Mouse (Mus musculus) ovary, adult 2 months (tissue): ENCODE data around the gene Anapc7. TPM values are rescaled to one million over a fixed set of nuclear protein-coding genes. Genes with fewer than 3 reads are reported as not detected.

Experiments
- polyA plus RNA-seq: library from polyadenylated mRNA; depleted of rRNA; stranded (reverse); fragments of >200 nt; gene quantifications from 2 replicates; pipeline ENCODE4 v1.2.3, GENCODE M21; 2012; rRNA removed

The Anapc7 gene
- polyA plus RNA-seq: 54.2 and 59.0 TPM in 2 replicates

DNA sequence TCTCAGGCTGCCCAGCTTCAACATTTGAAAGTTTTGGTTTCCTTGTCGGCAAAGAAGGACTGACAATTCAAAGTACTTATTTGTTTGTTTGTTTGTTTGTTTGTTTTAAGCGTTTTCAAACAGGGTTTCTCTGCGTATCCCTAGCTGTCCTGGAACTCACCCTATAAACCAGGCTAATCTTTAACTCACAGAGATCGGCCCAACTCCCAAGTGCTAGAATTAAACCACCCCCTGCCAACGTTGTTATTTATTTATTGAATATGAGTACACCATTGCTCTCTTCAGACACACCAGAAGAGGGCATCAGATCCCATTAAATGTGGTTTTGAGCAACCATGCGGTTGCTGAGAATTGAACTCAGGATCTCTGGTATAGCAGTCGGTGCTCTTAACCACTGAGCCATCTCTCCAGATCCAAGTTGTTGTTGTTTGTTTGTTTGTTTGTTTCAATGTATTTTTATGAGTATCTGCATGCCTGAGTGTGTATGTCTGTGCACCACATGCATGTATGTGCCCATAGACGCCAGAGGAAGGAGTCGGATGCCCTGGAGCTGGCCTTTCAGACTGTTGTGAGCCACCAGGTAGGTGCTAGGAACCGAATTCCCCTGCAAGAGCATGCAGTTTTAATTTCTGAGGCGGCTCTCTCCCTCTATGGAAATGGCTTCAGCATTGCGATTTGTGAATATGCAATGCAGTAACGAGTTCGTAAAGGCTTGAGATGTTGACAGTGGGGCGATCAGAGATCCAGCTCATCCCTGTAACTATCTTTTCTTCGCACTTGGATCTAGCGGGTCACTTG, at the start of gene Anapc7:
TSS of gene Anapc7 (plus strand) at position 423 of the 798 bp plus-strand sequence.

DNA sequence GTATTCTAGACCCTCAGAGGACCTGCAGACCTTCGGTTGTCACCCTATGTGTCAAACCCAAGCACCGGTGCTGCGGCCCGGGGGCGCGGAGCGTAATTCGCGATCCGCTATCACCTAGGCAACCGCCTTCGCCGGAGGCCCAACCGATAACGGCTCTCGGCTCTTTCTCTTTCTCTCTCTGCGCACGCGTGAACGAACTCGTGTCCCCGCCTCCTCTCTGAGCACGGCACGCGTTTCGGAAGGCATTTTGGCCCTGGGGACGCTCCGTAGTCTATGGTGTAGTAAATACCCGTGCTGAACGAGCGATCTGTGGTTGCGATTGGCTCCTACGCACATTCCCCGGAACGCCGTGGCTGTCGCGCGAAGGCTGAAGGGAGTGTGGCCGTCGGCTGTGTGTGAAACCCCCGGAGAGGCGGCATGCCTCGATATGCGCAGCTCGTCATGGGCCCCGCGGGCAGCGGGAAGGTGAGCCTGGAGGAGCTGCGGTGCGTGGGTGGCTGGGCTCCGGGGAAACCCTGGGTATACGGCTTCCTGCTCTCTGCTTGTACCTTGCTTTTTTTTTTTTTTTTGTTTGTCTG, 49.2 kb upstream of the Anapc7 start, which contains the start of gene Fam216a:
TSS of gene Fam216a (minus strand) at position 173 of the 578 bp plus-strand sequence.

DNA sequence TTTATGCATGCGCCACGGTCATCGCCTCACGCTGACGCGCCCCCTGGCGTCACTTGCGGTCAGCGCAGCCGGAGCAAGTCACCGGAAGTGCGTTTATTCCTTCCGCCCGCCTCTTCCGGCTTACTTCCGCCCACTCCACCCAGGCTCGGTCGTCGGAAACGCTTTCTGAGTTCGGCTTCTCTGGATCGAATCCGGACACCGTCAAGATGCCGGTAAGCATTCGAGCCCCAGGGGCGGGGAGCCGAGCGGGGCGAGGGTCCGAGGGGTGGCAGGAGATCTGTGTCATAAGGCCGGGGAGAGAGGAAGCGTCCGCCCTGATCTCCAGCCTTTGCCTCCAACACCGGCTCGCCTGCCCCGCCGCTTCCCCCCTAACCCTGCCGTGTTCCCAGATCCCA, 29.7 kb upstream of the Anapc7 start, which contains the start of gene Arpc3:
TSS of gene Arpc3 (plus strand) at position 93 of the 395 bp plus-strand sequence.

Other genes with a start within 250 kb of the Anapc7 start
- gene Hvcn1, start 214.9 kb upstream of the Anapc7 start, polyA plus RNA-seq: 8.8 and 11.6 TPM in 2 replicates
- gene Tctn1, start 157.2 kb upstream of the Anapc7 start, polyA plus RNA-seq: 56.6 and 63.9 TPM in 2 replicates
- gene Pptc7, start 137.3 kb upstream of the Anapc7 start, polyA plus RNA-seq: 25.4 and 25.6 TPM in 2 replicates
- gene Rad9b, start 67.5 kb upstream of the Anapc7 start, polyA plus RNA-seq: 4.0 and 4.1 TPM in 2 replicates
- gene Vps29, start 67.3 kb upstream of the Anapc7 start, polyA plus RNA-seq: 26.6 and 48.7 TPM in 2 replicates
- gene Gpn3, start 49.8 kb upstream of the Anapc7 start, polyA plus RNA-seq: 74.3 and 78.9 TPM in 2 replicates
- gene Fam216a, start 49.3 kb upstream of the Anapc7 start, polyA plus RNA-seq: 42.6 and 45.6 TPM in 2 replicates
- gene Arpc3, start 29.8 kb upstream of the Anapc7 start, polyA plus RNA-seq: 74.5 and 83.4 TPM in 2 replicates
- 99.6 and 109 TPM in 2 replicates for gene Atp2a2, start 80.5 kb downstream of the Anapc7 start, polyA plus RNA-seq
- gene Ift81, start 192.8 kb downstream of the Anapc7 start, polyA plus RNA-seq: 1.3 and 2.6 TPM in 2 replicates
- gene P2rx7, start 222.2 kb downstream of the Anapc7 start, polyA plus RNA-seq: 29.4 and 39.3 TPM in 2 replicates